Mouse (Mus musculus) adrenal gland, postnatal 10 days (tissue): ENCODE measurements around the gene Ephx1. TPM values are rescaled to one million over a fixed set of nuclear protein-coding genes. Genes with fewer than 3 reads are reported as not detected.
A peak's percentile ranks its signal among the peaks of the same experiment; 100 is the strongest.

Experiments used
- DNase-seq: peaks from one replicate; pipeline ENCODE4 v3.0.0; 2021; ENCODE audit warnings: mixed read lengths
- total RNA-seq, 2 experiments: library from RNA; stranded (reverse); gene quantifications; 2 replicates each; pipeline ENCODE4 v1.2.3; 2021

Gene Ephx1
- total RNA-seq, 2 experiments from 2014 or later, result 61.5 to 67.2 TPM

DNA sequence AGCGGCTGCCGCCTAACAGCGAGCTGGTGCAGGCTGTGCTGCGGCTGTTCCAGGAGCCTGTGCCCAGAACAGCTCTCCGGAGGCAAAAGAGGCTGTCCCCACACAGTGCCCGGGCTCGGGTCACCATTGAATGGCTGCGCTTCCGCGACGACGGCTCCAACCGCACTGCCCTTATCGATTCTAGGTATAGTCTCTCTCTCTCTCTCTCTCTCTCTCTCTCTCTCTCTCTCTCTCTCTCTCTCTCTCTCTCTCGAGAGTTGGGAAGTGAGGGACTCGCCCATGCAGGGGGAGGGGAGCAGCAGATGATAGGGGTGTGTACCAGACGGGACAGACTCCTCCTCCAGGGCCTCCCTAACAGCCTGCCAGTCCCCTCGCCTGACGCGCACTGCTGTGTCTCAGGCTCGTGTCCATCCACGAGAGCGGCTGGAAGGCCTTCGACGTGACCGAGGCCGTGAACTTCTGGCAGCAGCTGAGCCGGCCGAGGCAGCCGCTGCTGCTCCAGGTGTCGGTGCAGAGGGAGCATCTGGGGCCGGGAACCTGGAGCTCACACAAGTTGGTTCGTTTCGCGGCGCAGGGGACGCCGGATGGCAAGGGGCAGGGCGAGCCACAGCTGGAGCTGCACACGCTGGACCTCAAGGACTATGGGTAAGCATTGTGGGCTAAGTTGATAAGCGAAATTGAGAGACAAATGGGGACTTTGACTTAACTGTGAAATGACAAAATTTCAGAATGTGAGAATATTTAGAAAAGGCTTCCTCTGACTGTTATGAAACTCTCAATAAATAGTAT, 83.9 kb downstream of the Ephx1 start:
- DNase-seq, result peak; percentile 62

DNA sequence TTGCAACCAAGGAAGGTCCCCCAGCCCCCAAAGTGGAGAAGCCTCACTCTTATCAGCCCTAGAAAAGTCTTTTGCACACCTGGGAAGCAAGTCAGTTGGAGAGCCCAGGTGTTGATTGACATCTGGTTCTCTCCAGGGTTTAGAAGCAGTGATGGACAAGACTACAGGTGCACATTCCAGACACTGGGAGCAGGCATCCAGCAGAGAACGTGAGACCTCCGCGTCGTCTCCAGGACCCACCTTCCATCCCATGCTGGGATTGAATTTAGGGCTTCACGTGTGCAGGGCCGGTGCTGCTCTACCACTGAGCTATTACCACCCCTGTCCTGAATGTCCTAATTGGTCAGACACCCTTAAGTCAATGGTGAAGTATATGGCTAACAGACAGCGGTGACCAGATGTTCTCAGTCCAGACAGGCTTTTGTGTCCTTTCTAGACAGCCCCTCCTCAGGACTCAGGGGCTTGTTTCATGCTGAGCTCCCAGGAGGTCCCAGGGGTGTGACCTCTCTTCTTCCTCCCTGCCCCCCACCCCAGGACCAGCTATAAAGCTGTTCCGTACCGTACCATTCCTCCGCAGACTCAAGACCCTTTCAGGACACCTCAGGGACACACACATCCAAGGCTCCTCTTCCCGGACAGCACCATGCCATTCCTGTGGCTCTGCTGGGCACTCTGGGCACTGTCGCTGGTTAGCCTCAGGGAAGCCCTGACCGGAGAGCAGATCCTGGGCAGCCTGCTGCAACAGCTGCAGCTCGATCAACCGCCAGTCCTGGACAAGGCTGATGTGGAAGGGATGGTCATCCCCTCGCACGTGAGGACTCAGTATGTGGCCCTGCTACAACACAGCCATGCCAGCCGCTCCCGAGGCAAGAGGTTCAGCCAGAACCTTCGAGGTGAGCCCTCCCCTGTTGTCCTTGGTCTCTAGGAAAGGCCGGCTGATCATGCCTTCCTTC, 86.0 kb downstream of the Ephx1 start, which contains the start of gene Lefty1:
Gene Lefty1 (plus strand): TSS at position 556 of the 953 bp plus-strand sequence.
- DNase-seq, result no peak

DNA sequence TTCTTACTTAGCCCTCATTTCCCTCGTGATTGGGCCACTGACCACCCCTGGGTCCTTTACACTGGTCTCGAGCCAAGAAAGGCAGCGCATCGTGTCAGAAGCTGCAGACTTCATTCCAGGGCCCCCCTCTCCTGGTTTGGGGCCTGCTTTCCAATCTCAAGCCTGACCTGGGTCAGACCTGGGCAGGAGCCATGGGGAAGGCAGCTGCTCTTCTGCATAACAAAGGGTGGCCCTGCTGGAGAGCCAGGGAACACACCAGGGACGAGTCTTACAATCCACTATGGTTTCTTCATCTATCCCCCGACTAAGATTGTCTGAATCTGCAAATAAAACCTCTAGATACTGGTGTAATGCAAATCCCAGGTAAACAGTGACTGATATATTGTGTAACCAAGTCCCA, 87.0 kb downstream of the Ephx1 start:
- no peak for DNase-seq

- DNase-seq, result no peak
These were observed 89.6 kb downstream of the Ephx1 start for GRCm38 (mm10) chr1:180931106-180931505.

- no peak for DNase-seq
These were observed 91.1 kb downstream of the Ephx1 start for GRCm38 (mm10) chr1:180929599-180929998.

DNA sequence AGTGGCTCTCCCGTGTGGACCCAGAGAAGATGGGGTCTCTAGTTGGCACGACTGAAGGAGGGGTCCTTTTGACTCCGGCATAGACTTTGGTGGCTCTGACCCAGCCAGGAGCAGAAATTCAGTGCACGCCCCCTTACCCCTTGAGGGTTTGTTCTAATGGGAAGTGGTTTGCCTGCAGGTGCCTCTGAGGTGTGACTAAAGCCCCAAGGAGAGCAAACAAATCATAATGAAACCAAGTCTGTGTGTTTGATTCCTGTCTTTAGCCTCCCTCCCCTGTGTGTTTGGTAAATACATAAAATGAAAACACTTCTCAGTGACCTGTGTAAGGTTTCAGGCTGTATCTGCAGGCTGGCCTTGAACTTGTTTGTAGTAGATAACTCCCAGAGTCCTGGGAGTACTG, 94.4 kb downstream of the Ephx1 start:
- no peak for DNase-seq

Other genes starting within 250 kb of the Ephx1 start
- gene H3f3a, start 207.0 kb downstream of the Ephx1 start, total RNA-seq, result 100 to 1,000 TPM; 809 to 834 TPM
- gene Sde2, start 169.8 kb downstream of the Ephx1 start, total RNA-seq, result 10 to 100 TPM; 21.7 to 22.6 TPM
- gene Lefty2, start 127.8 kb downstream of the Ephx1 start, total RNA-seq, result under 1 TPM; 0.48 to 1.00 TPM
- gene Pycr2, start 116.6 kb downstream of the Ephx1 start, total RNA-seq, result 10 to 100 TPM; 32.6 to 34.7 TPM
- under 1 TPM; 0.63 to 0.79 TPM for gene Lefty1, start 85.9 kb downstream of the Ephx1 start, total RNA-seq
- gene Tmem63a, start 78.6 kb downstream of the Ephx1 start, total RNA-seq, result 10 to 100 TPM; 24.7 to 27.3 TPM
- gene 9130409I23Rik, start 30.3 kb upstream of the Ephx1 start, total RNA-seq, result under 1 TPM in 1 of 2 experiments, not detected in 1; 0.12 TPM
- 10 to 100 TPM; 14.4 to 20.6 TPM for gene Nvl, start 123.3 kb upstream of the Ephx1 start, total RNA-seq
- 10 to 100 TPM; 38.1 to 40.9 TPM for gene Cnih4, start 123.8 kb upstream of the Ephx1 start, total RNA-seq
- 100 to 1,000 TPM; 126 to 138 TPM for gene Wdr26, start 191.1 kb upstream of the Ephx1 start, total RNA-seq